Mouse (Mus musculus) intestine, embryonic 16.5 days (tissue): ENCODE measurements around the gene Rev3l. TPM values are rescaled to one million over a fixed set of nuclear protein-coding genes. Genes with fewer than 3 reads are reported as not detected.
"Not testable (repeated sequence)": the region's sequence is repeated elsewhere in the genome, so short reads cannot be mapped to it uniquely, and the experiment has no call there.

ENCODE experiments used
- ATAC-seq: fragments of 200-750 bp; cut with Nextera tagmentation; 2 replicates; pipeline ENCODE4 v1.8.0; 2017; ENCODE audit warnings: moderate TSS enrichment, moderate library complexity
- H3K27ac ChIP-seq: fragments of 300-500 bp; sonication (generic); 2 replicates; pipeline ENCODE4 v1.5.1; 2014; ENCODE audit warnings: mild to moderate bottlenecking, low read length
- H3K27me3 ChIP-seq: fragments of 300-500 bp; sonication (generic); replicated peaks from 2 replicates; pipeline ENCODE4 v1.6.1; 2014; ENCODE audit warnings: low read length, control low read depth, mixed read lengths; ENCODE audit not compliant: control insufficient read depth, insufficient read depth
- H3K36me3 ChIP-seq: fragments of 300-500 bp; sonication (generic); 2 replicates; pipeline ENCODE4 v1.6.1; 2014; ENCODE audit warnings: low read length, control low read depth; ENCODE audit not compliant: control insufficient read depth, insufficient read depth
- H3K4me1 ChIP-seq: fragments of 300-500 bp; sonication (generic); 2 replicates; pipeline ENCODE4 v1.6.1; 2014; ENCODE audit warnings: low read length, control low read depth, mixed read lengths; ENCODE audit not compliant: control insufficient read depth, insufficient read depth
- H3K4me2 ChIP-seq: fragments of 300-500 bp; sonication (generic); 2 replicates; pipeline ENCODE4 v1.6.1; 2014; ENCODE audit warnings: low read depth, low read length, control low read depth
- H3K4me3 ChIP-seq: fragments of 300-500 bp; sonication (generic); 2 replicates; pipeline ENCODE4 v1.5.1; 2014; ENCODE audit warnings: mild to moderate bottlenecking, low read length
- H3K9ac ChIP-seq: fragments of 300-500 bp; sonication (generic); 2 replicates; pipeline ENCODE4 v1.6.1; 2014; ENCODE audit warnings: low read depth, low read length
- H3K9me3 ChIP-seq: fragments of 300-500 bp; sonication (generic); 2 replicates; pipeline ENCODE4 v1.6.1; 2016; ENCODE audit warnings: low read length, control low read depth; ENCODE audit not compliant: control insufficient read depth
- WGBS: fragments of 180-500 bp; shearing (Covaris S2); extraction: QIAGEN DNeasy Blood & Tissue Kit; methylation state at CpG from one replicate; pipeline ENCODE4 v1.1.7; 2014; 5-methylcytosine and 5-hydroxymethylcytosine counted together
- polyA plus RNA-seq: library from polyadenylated mRNA; unstranded; fragments of >200 nt; fragmentation: Nextera tagmentation; extraction: Ambion mirVana; gene quantifications from 2 replicates; pipeline ENCODE4 v1.2.1, GENCODE M21; 2015

Gene Rev3l
- polyA plus RNA-seq, 1 experiment from 2014 or later, result 8.7 TPM

GRCm38 (mm10) chr10:39893702-39894697 is 162.1 kb downstream of the Rev3l start:
- Histone ChIP-seq H3K4me3 (no peak overlapping the region), H3K9ac (no peak overlapping the region), H3K27me3 (no peaks in the 10 kb centered on the region), H3K27ac (no peak overlapping the region), H3K4me2 (no peak overlapping the region), H3K36me3 (no peaks in the 10 kb centered on the region), H3K9me3 (no peaks in the 10 kb centered on the region), H3K4me1 (0 out of 2 replicates have a peak, but pooled peaks cover 3% of the 10 kb centered on the region)
- no peak for ATAC-seq
- 68% methylated on average over 11 of the region's 11 CpGs for WGBS

- Histone ChIP-seq H3K36me3 (no peaks in the 10 kb centered on the region), H3K4me3 (no peak overlapping the region), H3K27me3 (no peaks in the 10 kb centered on the region), H3K9ac (no peak overlapping the region), H3K9me3 (no peaks in the 10 kb centered on the region), H3K4me2 (no peak overlapping the region), H3K27ac (no peak overlapping the region), H3K4me1 (0 out of 2 replicates have a peak, but pooled peaks cover 3% of the 10 kb centered on the region)
- ATAC-seq, result no peak
- 84% methylated on average over 5 of the region's 5 CpGs for WGBS
Measured at GRCm38 (mm10) chr10:39896503-39896902, 164.6 kb downstream of the Rev3l start.

GRCm38 (mm10) chr10:39898874-39899371 is 167.0 kb downstream of the Rev3l start, which contains the start of gene Mfsd4b4:
Gene Mfsd4b4, minus strand, starts transcription at chr10:39899238.
- Histone ChIP-seq H3K36me3 (no peaks in the 10 kb centered on the region), H3K4me1 (0 out of 2 replicates have a peak, but pooled peaks cover 3% of the 10 kb centered on the region), H3K4me3 (peak within 1 kb of the TSS; percentile 65), H3K9me3 (no peaks in the 10 kb centered on the region), H3K27ac (peak within 1 kb of the TSS; percentile 95), H3K9ac (peak within 1 kb of the TSS; percentile 85), H3K27me3 (no peaks in the 10 kb centered on the region), H3K4me2 (peak within 1 kb of the TSS; percentile 89)
- ATAC-seq, result peak; percentile 99
- WGBS, result 1% methylated on average over 41 of the region's 41 CpGs

- WGBS, result 81% methylated on average over 3 of the region's 3 CpGs
Measured at GRCm38 (mm10) chr10:39904191-39904590, 172.3 kb downstream of the Rev3l start.

GRCm38 (mm10) chr10:39906799-39907658 is 175.1 kb downstream of the Rev3l start:
- peak; percentile 98 for ATAC-seq
- 0 out of 2 replicates have a peak overlapping the region, but pooled peaks have one; percentile 24 for H3K9ac ChIP-seq
- peak overlapping the region; percentile 40 for H3K4me2 ChIP-seq
- peaks cover 7% of the 10 kb centered on the region for H3K4me1 ChIP-seq
- H3K9me3 ChIP-seq, result no peaks in the 10 kb centered on the region
- H3K4me3 ChIP-seq, result peak overlapping the region; percentile 16; the same call in 1 of the 2 replicates
- 52% methylated on average over 10 of the region's 10 CpGs for WGBS
- no peaks in the 10 kb centered on the region for H3K36me3 ChIP-seq
- peak overlapping the region; percentile 93 for H3K27ac ChIP-seq
- H3K27me3 ChIP-seq, result no peaks in the 10 kb centered on the region

More at GRCm38 (mm10) chr10:39904191-39904590, 172.3 kb downstream of the Rev3l start:
- H3K36me3 ChIP-seq, result no peaks in the 10 kb centered on the region
- no peak overlapping the region for H3K4me3 ChIP-seq
- no peaks in the 10 kb centered on the region for H3K9me3 ChIP-seq
- peaks cover 7% of the 10 kb centered on the region for H3K4me1 ChIP-seq
- no peak overlapping the region for H3K27ac ChIP-seq
- no peak overlapping the region for H3K4me2 ChIP-seq
- no peak for ATAC-seq
- H3K9ac ChIP-seq, result no peak overlapping the region
- H3K27me3 ChIP-seq, result no peaks in the 10 kb centered on the region

- Histone ChIP-seq H3K4me1 (peaks cover 7% of the 10 kb centered on the region), H3K27me3 (no peaks in the 10 kb centered on the region), H3K9ac (no peak overlapping the region), H3K4me2 (0 out of 2 replicates have a peak overlapping the region, but pooled peaks have one; percentile 12), H3K9me3 (no peaks in the 10 kb centered on the region), H3K36me3 (no peaks in the 10 kb centered on the region), H3K27ac (peak overlapping the region; percentile 77), H3K4me3 (peak overlapping the region; percentile 19; the same call in 1 of the 2 replicates)
- 55% methylated on average over 13 of the region's 13 CpGs for WGBS
- ATAC-seq, result no peak; the same call in 1 of the 2 replicates
Measured at GRCm38 (mm10) chr10:39908768-39909441, 177.0 kb downstream of the Rev3l start.

- no peak overlapping the region for H3K27ac ChIP-seq
- H3K4me1 ChIP-seq, result peaks cover 5% of the 10 kb centered on the region; the same call in 1 of the 2 replicates
- H3K9ac ChIP-seq, result no peak overlapping the region
- no peak for ATAC-seq
- H3K9me3 ChIP-seq, result no peaks in the 10 kb centered on the region
- no peaks in the 10 kb centered on the region for H3K27me3 ChIP-seq
- H3K36me3 ChIP-seq, result no peaks in the 10 kb centered on the region
- no peak overlapping the region for H3K4me2 ChIP-seq
- H3K4me3 ChIP-seq, result no peak overlapping the region
Measured at GRCm38 (mm10) chr10:39912616-39913015, 180.7 kb downstream of the Rev3l start.

- H3K4me3 ChIP-seq, H3K9ac ChIP-seq, H3K9me3 ChIP-seq, H3K4me2 ChIP-seq, H3K4me1 ChIP-seq, H3K36me3 ChIP-seq, H3K27me3 ChIP-seq: not testable (repeated sequence)
- peak; percentile 94 for ATAC-seq
- H3K27ac ChIP-seq, result peak overlapping the region; percentile 56
- WGBS, result 56% methylated on average over 8 of the region's 8 CpGs
Measured at GRCm38 (mm10) chr10:39924556-39924955, 192.6 kb downstream of the Rev3l start.
